Mouse (Mus musculus): ENCODE data around the gene Copz1.
"Not testable (repeated sequence)": the region's sequence is repeated elsewhere in the genome, so short reads cannot be mapped to it uniquely, and the experiment has no call there.

Gene Copz1

GRCm38 (mm10) chr15:103257790-103258728 is 14.5 kb upstream of the Copz1 start, which contains the start of gene Nfe2:
Gene Nfe2, minus strand, starts transcription at chr15:103258403.
- TF ChIP-seq CTCF (conservative IDR thresholded peaks at IDR 0.05; ENCODE audit: low read length) (no peak), POU5F1 (IDR thresholded peaks at IDR 0.05; ENCODE audit: borderline replicate concordance, low read length) (no peak), NANOG (IDR thresholded peaks at IDR 0.05; ENCODE audit: borderline replicate concordance, low read length) (no peak)
- Histone ChIP-seq H3K4me1 (replicated peaks; ENCODE audit: low read depth, low read length) (peaks cover 41% of the 10 kb centered on the region), H3K27me3 (ENCODE audit: insufficient read depth, low read length) (peaks cover 22% of the 10 kb centered on the region), H3K36me3 (ENCODE audit: insufficient read depth, low read length) (no peaks in the 10 kb centered on the region), H3K4me3 (replicated peaks; ENCODE audit: low read length) (peak within 1 kb of the TSS; percentile 71), H3K9me3 (ENCODE audit: low read length) (no peaks in the 10 kb centered on the region)

GRCm38 (mm10) chr15:103259162-103259561 is 13.4 kb upstream of the Copz1 start:
- H3K9me3 ChIP-seq (ENCODE audit: low read length), result no peaks in the 10 kb centered on the region
- peaks cover 40% of the 10 kb centered on the region for H3K4me1 ChIP-seq (replicated peaks; ENCODE audit: low read depth, low read length)
- peaks cover 15% of the 10 kb centered on the region for H3K27me3 ChIP-seq (ENCODE audit: insufficient read depth, low read length)
- TF ChIP-seq CTCF (conservative IDR thresholded peaks at IDR 0.05; ENCODE audit: low read length), result no peak
- H3K4me3 ChIP-seq (replicated peaks; ENCODE audit: low read length), result no peak overlapping the region
- no peaks in the 10 kb centered on the region for H3K36me3 ChIP-seq (ENCODE audit: insufficient read depth, low read length)

GRCm38 (mm10) chr15:103259989-103260388 is 12.5 kb upstream of the Copz1 start:
- Histone ChIP-seq H3K9me3 (ENCODE audit: low read length) (no peaks in the 10 kb centered on the region), H3K4me3 (replicated peaks; ENCODE audit: low read length) (no peak overlapping the region), H3K4me1 (replicated peaks; ENCODE audit: low read depth, low read length) (peaks cover 33% of the 10 kb centered on the region), H3K36me3 (ENCODE audit: insufficient read depth, low read length) (no peaks in the 10 kb centered on the region), H3K27me3 (ENCODE audit: insufficient read depth, low read length) (peaks cover 7% of the 10 kb centered on the region)
- TF ChIP-seq POU5F1 (IDR thresholded peaks at IDR 0.05; ENCODE audit: borderline replicate concordance, low read length), result no peak
- TF ChIP-seq CTCF (conservative IDR thresholded peaks at IDR 0.05; ENCODE audit: low read length), result no peak
- no peak for TF ChIP-seq NANOG (IDR thresholded peaks at IDR 0.05; ENCODE audit: borderline replicate concordance, low read length)

GRCm38 (mm10) chr15:103264794-103265193 is 7.7 kb upstream of the Copz1 start:
- TF ChIP-seq CTCF (conservative IDR thresholded peaks at IDR 0.05; ENCODE audit: low read length) (no peak), POU5F1 (IDR thresholded peaks at IDR 0.05; ENCODE audit: borderline replicate concordance, low read length) (no peak), NANOG (IDR thresholded peaks at IDR 0.05; ENCODE audit: borderline replicate concordance, low read length) (no peak)
- Histone ChIP-seq H3K9me3 (ENCODE audit: low read length) (no peaks in the 10 kb centered on the region), H3K4me1 (replicated peaks; ENCODE audit: low read depth, low read length) (no peaks in the 10 kb centered on the region), H3K4me3 (replicated peaks; ENCODE audit: low read length) (no peak overlapping the region), H3K27me3 (ENCODE audit: insufficient read depth, low read length) (0 out of 2 replicates have a peak, but pooled peaks cover 3% of the 10 kb centered on the region), H3K36me3 (ENCODE audit: insufficient read depth, low read length) (no peaks in the 10 kb centered on the region)

- Histone ChIP-seq H3K4me3 (replicated peaks; ENCODE audit: low read length) (no peak overlapping the region), H3K27me3 (ENCODE audit: insufficient read depth, low read length) (0 out of 2 replicates have a peak, but pooled peaks cover 3% of the 10 kb centered on the region), H3K9me3 (ENCODE audit: low read length) (no peaks in the 10 kb centered on the region), H3K4me1 (replicated peaks; ENCODE audit: low read depth, low read length) (peaks cover 9% of the 10 kb centered on the region), H3K36me3 (ENCODE audit: insufficient read depth, low read length) (no peaks in the 10 kb centered on the region)
- no peak for TF ChIP-seq NANOG (IDR thresholded peaks at IDR 0.05; ENCODE audit: borderline replicate concordance, low read length)
- no peak for TF ChIP-seq POU5F1 (IDR thresholded peaks at IDR 0.05; ENCODE audit: borderline replicate concordance, low read length)
- no peak for TF ChIP-seq CTCF (conservative IDR thresholded peaks at IDR 0.05; ENCODE audit: low read length)
Measured at GRCm38 (mm10) chr15:103268903-103269302, 3.6 kb upstream of the Copz1 start.

- Histone ChIP-seq H3K36me3 (ENCODE audit: insufficient read depth, low read length) (peaks cover 29% of the 10 kb centered on the region), H3K4me1 (replicated peaks; ENCODE audit: low read depth, low read length) (peaks cover 52% of the 10 kb centered on the region)
- H3K4me3 ChIP-seq (replicated peaks; ENCODE audit: low read length); H3K9me3 ChIP-seq (ENCODE audit: low read length); H3K27me3 ChIP-seq (ENCODE audit: insufficient read depth, low read length): not testable (repeated sequence)
Measured at GRCm38 (mm10) chr15:103275943-103276342, 3.4 kb downstream of the Copz1 start.

- no peaks in the 10 kb centered on the region for H3K27me3 ChIP-seq (ENCODE audit: insufficient read depth, low read length)
- no peaks in the 10 kb centered on the region for H3K9me3 ChIP-seq (ENCODE audit: low read length)
- peaks cover 35% of the 10 kb centered on the region for H3K36me3 ChIP-seq (ENCODE audit: insufficient read depth, low read length)
- H3K4me3 ChIP-seq (replicated peaks; ENCODE audit: low read length), result no peak overlapping the region
- H3K4me1 ChIP-seq (replicated peaks; ENCODE audit: low read depth, low read length), result peaks cover 53% of the 10 kb centered on the region
- TF ChIP-seq NANOG (IDR thresholded peaks at IDR 0.05; ENCODE audit: borderline replicate concordance, low read length) (no peak), POU5F1 (IDR thresholded peaks at IDR 0.05; ENCODE audit: borderline replicate concordance, low read length) (no peak), CTCF (conservative IDR thresholded peaks at IDR 0.05; ENCODE audit: low read length) (no peak)
Measured at GRCm38 (mm10) chr15:103277949-103278348, 5.4 kb downstream of the Copz1 start.

GRCm38 (mm10) chr15:103279750-103280149 is 7.2 kb downstream of the Copz1 start:
- Histone ChIP-seq H3K27me3 (ENCODE audit: insufficient read depth, low read length) (no peaks in the 10 kb centered on the region), H3K9me3 (ENCODE audit: low read length) (no peaks in the 10 kb centered on the region), H3K4me1 (replicated peaks; ENCODE audit: low read depth, low read length) (peaks cover 40% of the 10 kb centered on the region), H3K36me3 (ENCODE audit: insufficient read depth, low read length) (peaks cover 38% of the 10 kb centered on the region), H3K4me3 (replicated peaks; ENCODE audit: low read length) (no peak overlapping the region)
- peak; percentile 61 for TF ChIP-seq CTCF (conservative IDR thresholded peaks at IDR 0.05; ENCODE audit: low read length)
- no peak for TF ChIP-seq NANOG (IDR thresholded peaks at IDR 0.05; ENCODE audit: borderline replicate concordance, low read length)

Data from E14TG2a.4 (cell line).